Mouse (Mus musculus) liver, embryonic 15.5 days (tissue): ENCODE measurements around the gene Zfp612. TPM values are rescaled to one million over a fixed set of nuclear protein-coding genes. Genes with fewer than 3 reads are reported as not detected.

Experiments used
- ATAC-seq: fragments of 200-750 bp; cut with Nextera tagmentation; 2 replicates; pipeline ENCODE4 v1.8.0; 2017; ENCODE audit warnings: moderate number of reproducible peaks, mild to moderate bottlenecking, moderate library complexity; ENCODE audit not compliant: insufficient read depth
- H3K27ac ChIP-seq: fragments of 300-500 bp; sonication (generic); replicated peaks from 2 replicates; pipeline ENCODE4 v1.5.1; 2015; ENCODE audit warnings: mild to moderate bottlenecking, inconsistent platforms
- H3K27me3 ChIP-seq: fragments of 300-500 bp; sonication (generic); 2 replicates; pipeline ENCODE4 v1.6.1; 2015; ENCODE audit warnings: mild to moderate bottlenecking, inconsistent platforms
- H3K36me3 ChIP-seq: fragments of 300-500 bp; sonication (generic); replicated peaks from 2 replicates; pipeline ENCODE4 v1.6.1; 2015; ENCODE audit warnings: moderate library complexity, mild to moderate bottlenecking, inconsistent platforms
- H3K4me1 ChIP-seq: fragments of 300-500 bp; sonication (generic); replicated peaks from 2 replicates; pipeline ENCODE4 v1.6.1; 2015; ENCODE audit warnings: inconsistent platforms
- H3K4me2 ChIP-seq: fragments of 300-500 bp; sonication (generic); 2 replicates; pipeline ENCODE4 v1.6.1; 2015; ENCODE audit warnings: moderate library complexity, mild to moderate bottlenecking, inconsistent platforms
- H3K4me3 ChIP-seq: fragments of 300-500 bp; sonication (generic); replicated peaks from 2 replicates; pipeline ENCODE4 v1.5.1; 2015; ENCODE audit warnings: mild to moderate bottlenecking, inconsistent platforms
- H3K9ac ChIP-seq: fragments of 300-500 bp; sonication (generic); 2 replicates; pipeline ENCODE4 v1.6.1; 2015; ENCODE audit warnings: moderate library complexity, mild to moderate bottlenecking, inconsistent platforms
- H3K9me3 ChIP-seq: fragments of 300-500 bp; sonication (generic); replicated peaks from 2 replicates; pipeline ENCODE4 v1.6.1; 2016; ENCODE audit warnings: inconsistent platforms
- WGBS: fragments of 180-500 bp; shearing (Covaris S2); methylation state at CpG from one replicate; pipeline ENCODE4 v1.1.7; 2015; ENCODE audit warnings: mixed read lengths; ENCODE audit not compliant: insufficient replicate concordance; 5-methylcytosine and 5-hydroxymethylcytosine counted together
- polyA plus RNA-seq: library from polyadenylated mRNA; unstranded; fragments of >200 nt; fragmentation: Nextera tagmentation; extraction: Ambion mirVana; gene quantifications from 2 replicates; pipeline ENCODE4 v1.2.1, GENCODE M21; 2015

Zfp612 gene
- polyA plus RNA-seq, 1 experiment from 2014 or later, result 0.89 TPM

- Histone ChIP-seq H3K4me1 (no peaks in the 10 kb centered on the region), H3K4me2 (no peak overlapping the region)
- WGBS, result 78% methylated on average over 4 of the region's 4 CpGs
These were observed 13.9 kb upstream of the Zfp612 start for GRCm38 (mm10) chr8:110065676-110066075.

GRCm38 (mm10) chr8:110069706-110070105 is 9.8 kb upstream of the Zfp612 start:
- no peak for ATAC-seq
- Histone ChIP-seq H3K27ac (no peak overlapping the region), H3K4me1 (no peaks in the 10 kb centered on the region), H3K27me3 (no peaks in the 10 kb centered on the region), H3K9me3 (no peaks in the 10 kb centered on the region), H3K9ac (no peak overlapping the region), H3K4me2 (no peak overlapping the region), H3K4me3 (no peak overlapping the region), H3K36me3 (no peaks in the 10 kb centered on the region)
- 70% methylated on average over 4 of the region's 4 CpGs for WGBS

More at GRCm38 (mm10) chr8:110065676-110066075, 13.9 kb upstream of the Zfp612 start:
- Histone ChIP-seq H3K9ac (no peak overlapping the region), H3K27me3 (no peaks in the 10 kb centered on the region), H3K9me3 (no peaks in the 10 kb centered on the region), H3K36me3 (no peaks in the 10 kb centered on the region), H3K4me3 (no peak overlapping the region), H3K27ac (no peak overlapping the region)
- no peak for ATAC-seq

DNA sequence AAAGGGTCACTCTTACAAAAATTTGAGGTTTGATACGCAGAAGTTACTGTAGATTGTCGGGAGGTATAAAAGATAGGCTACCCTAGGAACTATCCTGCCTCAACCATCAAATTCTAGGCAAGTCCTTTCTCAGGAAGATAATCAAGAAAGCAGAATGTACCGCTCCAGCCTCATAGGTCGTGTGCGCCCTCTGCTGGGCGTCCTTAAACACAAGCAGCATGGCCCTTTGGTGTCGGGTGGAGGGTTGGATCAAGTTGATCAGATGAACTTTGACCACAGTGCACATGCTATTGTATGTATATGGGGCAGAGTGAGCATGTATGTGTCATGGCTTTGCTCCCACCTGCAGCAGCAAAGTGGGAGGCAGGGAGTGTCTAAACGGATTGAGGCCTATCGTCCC is 7.9 kb upstream of the Zfp612 start:
- WGBS, result 12% methylated on average over 9 of the region's 9 CpGs
- ATAC-seq, result no peak
- Histone ChIP-seq H3K36me3 (no peaks in the 10 kb centered on the region), H3K9me3 (no peaks in the 10 kb centered on the region), H3K27me3 (no peaks in the 10 kb centered on the region), H3K4me3 (no peak overlapping the region), H3K4me1 (no peaks in the 10 kb centered on the region), H3K9ac (no peak overlapping the region), H3K27ac (no peak overlapping the region), H3K4me2 (no peak overlapping the region)

DNA sequence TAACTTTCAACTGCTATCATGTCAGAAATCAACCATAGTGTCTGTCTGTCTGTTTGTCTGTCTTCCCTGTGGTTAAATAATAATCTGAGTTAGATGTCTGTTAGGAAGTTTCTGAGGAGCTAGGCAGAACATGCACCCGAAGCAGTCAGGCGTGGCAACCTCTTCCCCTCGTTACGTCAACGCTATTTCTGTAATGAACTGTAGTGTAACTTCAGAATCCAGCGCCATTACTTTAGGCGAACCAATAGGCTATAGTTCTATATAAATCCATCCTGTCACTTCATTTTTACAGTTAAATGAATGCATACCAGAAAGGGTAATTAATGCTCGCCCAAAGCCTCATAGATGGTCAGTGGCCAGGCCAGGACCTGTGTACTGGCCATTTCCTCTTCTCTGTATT is 5.0 kb upstream of the Zfp612 start:
- H3K4me3 ChIP-seq, result no peak overlapping the region

DNA sequence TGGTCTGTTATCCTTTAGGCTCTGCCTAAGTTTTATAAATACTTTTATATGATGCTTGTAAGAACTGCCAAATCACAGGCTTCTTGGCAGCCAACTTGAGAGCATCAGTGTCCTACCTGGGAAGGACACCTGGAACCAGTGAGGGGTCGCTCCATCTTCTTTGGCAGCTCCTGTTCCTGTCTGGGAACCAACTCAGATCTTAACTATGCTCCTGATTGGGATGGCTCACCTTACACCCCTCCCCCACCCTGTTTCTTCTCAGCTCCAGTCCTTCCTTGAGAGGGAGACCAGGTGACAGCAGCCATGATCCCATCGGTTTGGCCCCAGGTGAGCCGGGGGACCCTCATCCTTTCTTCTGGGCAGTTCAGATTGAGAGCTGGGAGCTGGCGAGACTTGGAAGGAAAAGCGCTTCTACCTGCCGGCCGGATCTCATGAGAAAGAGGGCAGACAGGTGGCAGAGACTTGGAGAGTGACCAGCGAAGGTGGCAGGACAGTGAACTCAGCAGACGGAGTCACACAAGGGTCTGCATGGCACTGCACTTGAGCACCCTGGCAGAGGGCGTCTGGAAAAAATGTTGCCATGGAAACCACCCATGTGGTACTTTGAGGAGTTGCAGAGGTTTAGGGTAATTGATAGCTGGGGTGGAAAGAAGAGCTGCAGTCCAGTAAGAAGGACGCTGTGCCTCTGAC is 3.0 kb downstream of the Zfp612 start:
- Histone ChIP-seq H3K27ac (no peak overlapping the region), H3K9me3 (no peaks in the 10 kb centered on the region), H3K4me1 (peaks cover 10% of the 10 kb centered on the region; the same call in 1 of the 2 replicates), H3K36me3 (no peaks in the 10 kb centered on the region), H3K27me3 (no peaks in the 10 kb centered on the region), H3K4me3 (no peak overlapping the region), H3K4me2 (no peak overlapping the region), H3K9ac (no peak overlapping the region)
- ATAC-seq, result no peak
- WGBS, result 71% methylated on average over 11 of the region's 11 CpGs

More for the DNA sequence above, 5.0 kb upstream of the Zfp612 start:
- H3K9ac ChIP-seq, result no peak overlapping the region
- WGBS, result 57% methylated on average over 8 of the region's 8 CpGs
- no peaks in the 10 kb centered on the region for H3K36me3 ChIP-seq
- peaks cover 4% of the 10 kb centered on the region; the same call in 1 of the 2 replicates for H3K4me1 ChIP-seq
- H3K4me2 ChIP-seq, result no peak overlapping the region
- no peak for ATAC-seq
- no peak overlapping the region for H3K27ac ChIP-seq
- no peaks in the 10 kb centered on the region for H3K27me3 ChIP-seq
- H3K9me3 ChIP-seq, result no peaks in the 10 kb centered on the region

DNA sequence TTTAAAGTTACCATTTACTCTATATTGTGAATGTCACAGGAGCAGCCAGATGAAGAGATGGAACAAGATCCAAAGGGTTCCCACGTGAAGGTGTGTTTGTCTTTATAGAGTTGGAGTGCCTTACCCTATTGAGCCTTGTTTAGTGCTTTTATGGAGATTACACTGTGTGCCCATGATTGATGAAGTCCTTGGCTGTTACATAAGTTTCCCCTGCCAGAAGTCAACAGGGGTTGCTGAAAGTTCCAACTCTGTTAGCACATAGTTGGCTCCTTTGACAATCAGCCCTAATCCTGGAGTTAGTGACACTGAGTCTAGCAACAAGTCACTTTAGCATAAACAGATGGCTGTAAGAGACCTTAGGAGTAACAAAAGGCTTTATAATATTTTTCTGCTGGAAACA is 12.3 kb downstream of the Zfp612 start:
- no peak overlapping the region for H3K4me2 ChIP-seq

DNA sequence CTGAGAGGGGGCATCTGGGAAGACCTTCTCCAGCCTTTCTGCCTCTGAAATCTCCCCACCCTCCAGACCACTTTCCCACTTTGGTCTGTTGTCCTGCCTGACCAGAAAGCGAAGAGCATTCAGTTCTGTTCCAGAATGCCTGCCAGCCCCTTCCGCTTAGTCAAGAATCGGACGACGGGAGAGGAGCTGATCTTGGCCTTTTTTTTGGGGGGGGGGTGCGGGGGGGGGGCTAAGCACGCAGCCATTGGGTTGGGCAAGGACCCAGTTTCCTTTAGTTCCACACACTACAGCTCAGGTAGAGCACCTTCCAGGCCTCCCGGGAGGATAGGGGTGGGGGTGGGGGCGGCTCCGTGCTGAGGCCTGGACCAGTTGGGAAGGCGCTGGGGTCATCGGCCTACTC is 21.4 kb downstream of the Zfp612 start, which contains the start of gene Gm21964:
Gm21964 (plus strand) TSS at position 301 of the 400 bp plus-strand sequence.
- Histone ChIP-seq H3K36me3 (no peaks in the 10 kb centered on the region), H3K9ac (no peak within 1 kb of the TSS), H3K4me3 (no peak within 1 kb of the TSS), H3K27me3 (no peaks in the 10 kb centered on the region), H3K27ac (no peak within 1 kb of the TSS), H3K9me3 (no peaks in the 10 kb centered on the region), H3K4me2 (no peak within 1 kb of the TSS), H3K4me1 (no peaks in the 10 kb centered on the region)
- no peak for ATAC-seq
- 79% methylated on average over 12 of the region's 12 CpGs for WGBS

More for the DNA sequence above, 12.3 kb downstream of the Zfp612 start:
- Histone ChIP-seq H3K9ac (no peak overlapping the region), H3K9me3 (no peaks in the 10 kb centered on the region), H3K27me3 (no peaks in the 10 kb centered on the region), H3K27ac (no peak overlapping the region), H3K36me3 (peaks cover 17% of the 10 kb centered on the region), H3K4me3 (no peak overlapping the region), H3K4me1 (no peaks in the 10 kb centered on the region)
- 33% methylated on average over 1 of the region's 1 CpGs for WGBS
- ATAC-seq, result no peak

DNA sequence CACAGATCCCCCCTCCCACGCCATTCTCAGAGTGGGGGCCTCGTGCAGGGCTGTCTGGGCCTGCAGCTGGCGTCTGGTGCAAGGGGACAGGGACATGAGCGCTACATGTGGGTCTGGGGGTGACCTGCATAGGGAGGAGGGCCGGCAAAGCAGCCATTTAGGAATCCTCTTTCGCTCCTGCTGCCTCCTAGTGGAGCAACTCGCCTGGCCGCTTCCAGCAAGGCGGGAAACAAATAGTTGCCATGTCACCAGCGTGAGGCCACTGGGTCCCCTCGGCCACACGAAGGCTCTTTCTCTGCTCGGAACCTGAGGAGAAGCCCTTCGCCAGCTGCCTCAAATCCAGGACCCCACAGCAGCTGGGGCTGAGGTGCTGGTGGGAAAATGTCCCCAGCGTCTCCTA is 22.1 kb downstream of the Zfp612 start:
- Histone ChIP-seq H3K27ac (no peak overlapping the region), H3K9ac (no peak overlapping the region), H3K36me3 (no peaks in the 10 kb centered on the region), H3K4me3 (no peak overlapping the region), H3K27me3 (no peaks in the 10 kb centered on the region), H3K9me3 (no peaks in the 10 kb centered on the region), H3K4me2 (no peak overlapping the region), H3K4me1 (no peaks in the 10 kb centered on the region)
- WGBS, result 70% methylated on average over 15 of the region's 15 CpGs
- no peak for ATAC-seq

DNA sequence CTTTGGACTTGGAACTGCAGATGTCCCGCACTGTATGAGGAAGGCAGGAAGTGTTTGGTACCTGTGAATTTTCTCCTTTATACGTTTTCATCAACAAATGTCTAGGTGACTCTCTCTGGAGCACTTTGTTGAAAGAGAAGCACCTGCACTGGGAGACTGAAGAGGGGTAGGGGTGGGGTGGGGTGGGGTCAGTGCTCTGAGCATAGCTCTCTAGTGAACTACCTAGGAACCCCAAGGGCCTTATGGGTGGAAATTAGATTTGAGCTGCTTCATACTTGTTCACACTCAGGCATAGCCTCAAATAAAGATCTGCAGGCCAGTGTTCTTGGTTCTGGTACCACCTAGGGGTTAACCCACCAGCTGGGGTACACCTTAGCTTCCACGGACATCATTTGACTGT is 23.1 kb downstream of the Zfp612 start, which contains the start of gene Gm17720:
Gm17720 (minus strand) TSS at position 101 of the 400 bp plus-strand sequence.
- 58% methylated on average over 3 of the region's 3 CpGs for WGBS
- no peaks in the 10 kb centered on the region for H3K27me3 ChIP-seq
- H3K27ac ChIP-seq, result no peak within 1 kb of the TSS
- no peaks in the 10 kb centered on the region for H3K9me3 ChIP-seq
- H3K4me1 ChIP-seq, result no peaks in the 10 kb centered on the region
- no peak for ATAC-seq
- no peak within 1 kb of the TSS for H3K9ac ChIP-seq
- no peak within 1 kb of the TSS for H3K4me3 ChIP-seq
- no peak within 1 kb of the TSS for H3K4me2 ChIP-seq
- H3K36me3 ChIP-seq, result no peaks in the 10 kb centered on the region

DNA sequence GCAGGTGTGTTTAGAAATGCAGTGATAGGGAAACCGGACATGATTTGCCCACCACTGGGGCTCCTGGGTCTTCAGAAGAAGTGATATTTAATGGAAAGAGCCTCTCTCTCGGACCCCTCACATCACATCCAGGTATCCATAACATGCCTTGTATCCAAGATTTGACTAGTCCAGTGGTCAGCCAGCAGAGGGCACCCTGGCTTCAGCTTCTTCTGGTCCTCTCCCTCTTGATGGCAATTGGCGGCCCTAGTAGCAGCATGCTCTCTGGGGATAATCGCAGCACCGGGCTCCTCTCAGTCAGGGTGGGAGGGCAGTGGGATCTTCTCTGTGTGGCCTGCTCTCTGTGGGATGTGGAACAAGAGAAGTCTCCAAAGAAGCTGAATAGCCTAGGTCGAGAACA is 40.2 kb downstream of the Zfp612 start:
- Histone ChIP-seq H3K4me3 (no peak overlapping the region), H3K9ac (no peak overlapping the region), H3K4me1 (no peaks in the 10 kb centered on the region), H3K27me3 (no peaks in the 10 kb centered on the region), H3K4me2 (no peak overlapping the region), H3K9me3 (no peaks in the 10 kb centered on the region), H3K27ac (no peak overlapping the region), H3K36me3 (no peaks in the 10 kb centered on the region)
- 39% methylated on average over 6 of the region's 6 CpGs for WGBS
- ATAC-seq, result no peak

DNA sequence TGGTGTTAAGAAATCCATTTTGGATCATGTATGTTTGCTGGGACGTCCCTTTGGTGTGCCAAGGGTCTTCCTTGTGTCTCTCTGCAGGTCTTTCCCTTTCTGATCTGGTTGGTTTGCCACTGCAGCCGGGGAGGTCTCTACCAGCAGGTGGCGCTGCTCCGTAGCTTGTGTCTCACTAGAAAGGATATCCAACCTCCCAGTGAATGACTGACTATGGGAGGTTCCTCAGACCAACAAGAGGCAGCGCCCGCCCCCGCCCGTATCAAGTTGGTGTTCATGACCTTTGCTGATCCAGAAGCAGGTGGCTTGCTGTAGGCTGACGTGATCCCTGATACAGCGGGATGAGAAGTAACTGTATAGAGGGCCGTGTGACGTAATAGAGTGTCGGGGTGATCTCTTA is 51.0 kb downstream of the Zfp612 start:
- 17% methylated on average over 13 of the region's 13 CpGs for WGBS
- no peaks in the 10 kb centered on the region for H3K36me3 ChIP-seq
- H3K27me3 ChIP-seq, result no peaks in the 10 kb centered on the region
- H3K9me3 ChIP-seq, result no peaks in the 10 kb centered on the region
- no peak overlapping the region for H3K27ac ChIP-seq
- no peaks in the 10 kb centered on the region for H3K4me1 ChIP-seq
- no peak for ATAC-seq
- no peak overlapping the region for H3K4me3 ChIP-seq
- H3K9ac ChIP-seq, result no peak overlapping the region
- H3K4me2 ChIP-seq, result no peak overlapping the region

- Histone ChIP-seq H3K36me3 (no peaks in the 10 kb centered on the region), H3K27ac (no peak overlapping the region), H3K9me3 (no peaks in the 10 kb centered on the region), H3K4me3 (no peak overlapping the region), H3K27me3 (no peaks in the 10 kb centered on the region), H3K4me2 (no peak overlapping the region), H3K4me1 (no peaks in the 10 kb centered on the region), H3K9ac (no peak overlapping the region)
- no peak for ATAC-seq
- WGBS, result 80% methylated on average over 8 of the region's 8 CpGs
These were observed 54.7 kb downstream of the Zfp612 start for GRCm38 (mm10) chr8:110134236-110134635.
